Mouse (Mus musculus) G1E (cell line): Measurements from ENCODE around the gene Arhgef25. TPM values are rescaled to one million over a fixed set of nuclear protein-coding genes. Genes with fewer than 3 reads are reported as not detected.

Source experiments
- ATAC-seq: 2 replicates; pipeline ENCODE4 v1.8.0; 2016; ENCODE audit warnings: mild to moderate bottlenecking; ENCODE audit not compliant: insufficient number of reproducible peaks, poor library complexity, low FRiP score, severe bottlenecking; ENCODE audit errors: extremely low read depth
- DNase-seq: peaks from one replicate; pipeline ENCODE4 v3.0.0; 2012; ENCODE audit warnings: low spot score
- H3K27me3 ChIP-seq: 2 replicates; pipeline ENCODE4 v1.6.1; 2012; ENCODE audit warnings: mild to moderate bottlenecking, low read length, inconsistent platforms; ENCODE audit not compliant: insufficient read depth
- H3K36me3 ChIP-seq: replicated peaks from 2 replicates; pipeline ENCODE3; 2012; ENCODE audit warnings: mild to moderate bottlenecking, inconsistent platforms
- H3K4me1 ChIP-seq: 2 replicates; pipeline ENCODE4 v1.6.1; 2012; ENCODE audit warnings: low read depth, low read length, inconsistent platforms, mixed read lengths; ENCODE audit not compliant: insufficient read depth
- H3K4me3 ChIP-seq: 2 replicates; pipeline ENCODE4 v1.5.1; 2012; ENCODE audit warnings: low read depth, mild to moderate bottlenecking, inconsistent platforms, low read length, moderate library complexity, mixed read lengths
- H3K9me3 ChIP-seq: replicated peaks from 2 replicates; pipeline ENCODE4 v1.6.1; 2012; ENCODE audit warnings: inconsistent platforms
- CTCF ChIP-seq: IDR thresholded peaks from 2 replicates; pipeline ENCODE4 v1.5.1; 2012; ENCODE audit warnings: low read depth, low read length, inconsistent platforms, mixed read lengths
- GATA1 ChIP-seq: IDR thresholded peaks from 2 replicates; pipeline ENCODE4 v1.6.1; 2012; ENCODE audit warnings: borderline replicate concordance, low read length, inconsistent platforms, mixed read lengths
- GATA2 ChIP-seq: IDR thresholded peaks from 2 replicates; pipeline ENCODE4 v1.6.1; 2012; ENCODE audit warnings: low read depth, low read length, inconsistent platforms, borderline replicate concordance
- POLR2AphosphoS5 ChIP-seq: IDR thresholded peaks from 2 replicates; pipeline ENCODE4 v1.6.1; 2012; ENCODE audit warnings: low read depth, low read length, inconsistent platforms; ENCODE audit not compliant: insufficient replicate concordance
- TAL1 ChIP-seq: conservative IDR thresholded peaks from 2 replicates; pipeline ENCODE4 v1.6.1; 2012; ENCODE audit warnings: low read depth, low read length, inconsistent platforms, mixed read lengths
- polyA plus RNA-seq: library from polyadenylated mRNA; stranded (reverse); fragments of >175 nt; gene quantifications from 2 replicates; pipeline ENCODE4 v1.2.3, GENCODE M21; 2012
- total RNA-seq, 2 experiments: library from RNA; stranded (forward) in 1 of 2; stranded (reverse) in 1 of 2; fragments of 200-1000 nt in 1 of 2; fragments of >200 nt in 1 of 2; fragmentation: Nextera tagmentation in 1 of 2; gene quantifications; 2 replicates each; pipeline ENCODE4 v1.2.3; 2014 to 2017

Gene Arhgef25
- total and polyA plus RNA-seq, 3 experiments: 51.4 to 98.4 (median 70.1) TPM

DNA sequence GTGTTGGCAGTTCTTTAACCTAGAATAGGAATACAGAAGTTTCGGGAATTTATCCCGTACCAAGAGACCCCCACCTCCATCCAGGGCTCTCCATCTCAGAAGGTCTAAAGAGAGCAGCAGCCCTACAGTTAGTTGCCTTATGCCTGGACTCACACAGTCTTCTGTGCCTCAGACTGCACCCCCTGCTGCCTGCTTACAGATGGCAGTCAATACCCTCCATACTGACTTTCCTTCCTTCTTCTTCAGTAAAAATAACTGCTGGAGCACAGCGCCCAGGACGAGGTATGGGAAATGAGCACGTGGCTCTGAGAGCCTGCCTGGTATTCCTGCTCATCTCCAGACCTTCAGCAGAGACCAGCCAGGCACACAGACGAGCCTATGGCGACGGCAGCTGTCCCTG, 10.4 kb upstream of the Arhgef25 start:
- H3K27me3 ChIP-seq: no peaks in the 10 kb centered on the region
- ATAC-seq (no peak), DNase-seq (no peak)
- no peak for TF ChIP-seq CTCF
- TF ChIP-seq GATA1: no peak
- TF ChIP-seq GATA2: no peak
- no peak for TF ChIP-seq TAL1
- no peak for TF ChIP-seq POLR2AphosphoS5
- peaks cover 88% of the 10 kb centered on the region for H3K4me1 ChIP-seq
- peaks cover 87% of the 10 kb centered on the region for H3K36me3 ChIP-seq
- no peaks in the 10 kb centered on the region for H3K9me3 ChIP-seq
- H3K4me3 ChIP-seq: no peak overlapping the region; the same call in 1 of the 2 replicates

DNA sequence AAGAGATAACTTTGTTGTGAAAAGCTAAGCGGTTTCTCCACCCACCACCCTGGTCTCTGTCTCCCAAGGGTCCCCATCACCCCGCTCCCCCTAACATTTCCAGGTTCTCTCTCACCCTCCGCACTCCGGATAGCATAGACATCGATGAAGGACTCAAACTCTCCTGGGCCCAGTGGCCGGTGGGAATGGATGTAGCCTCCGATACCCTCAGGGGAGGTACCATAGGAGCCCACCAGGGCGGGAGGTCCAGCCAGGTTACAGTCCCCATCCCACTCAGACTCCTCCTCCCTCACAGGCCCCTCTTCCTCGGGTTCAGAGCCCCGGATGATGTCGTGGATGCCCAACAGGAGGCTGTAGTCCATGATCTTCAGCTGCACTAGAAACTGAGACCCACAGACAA, 9.6 kb upstream of the Arhgef25 start:
- no peaks in the 10 kb centered on the region for H3K9me3 ChIP-seq
- peaks cover 89% of the 10 kb centered on the region for H3K4me1 ChIP-seq
- H3K36me3 ChIP-seq: peaks cover 79% of the 10 kb centered on the region
- DNase-seq (no peak), ATAC-seq (no peak)
- TF ChIP-seq CTCF: no peak
- TF ChIP-seq GATA2: no peak
- no peaks in the 10 kb centered on the region for H3K27me3 ChIP-seq
- peak overlapping the region; percentile 52; the same call in 1 of the 2 replicates for H3K4me3 ChIP-seq

DNA sequence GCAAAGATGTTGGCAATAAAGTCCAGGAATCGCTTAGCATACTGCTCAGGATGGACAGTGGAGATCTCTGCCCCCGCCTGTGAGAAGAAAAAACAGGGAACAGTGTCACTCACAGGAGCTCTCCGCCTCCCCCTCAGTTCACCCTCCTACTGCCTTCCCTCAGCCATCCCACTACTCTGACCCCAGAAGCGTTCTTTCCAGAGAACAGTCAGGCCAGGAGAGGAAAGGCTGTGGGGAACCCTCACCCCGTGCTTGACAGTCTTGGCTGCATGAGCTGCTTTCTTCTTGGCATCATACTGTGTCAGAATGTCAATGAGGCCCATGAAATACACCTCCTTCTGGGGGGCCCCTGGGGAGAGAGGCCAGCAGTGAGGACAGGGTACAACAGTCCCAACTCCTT, 9.2 kb upstream of the Arhgef25 start:
- peaks cover 75% of the 10 kb centered on the region for H3K36me3 ChIP-seq

DNA sequence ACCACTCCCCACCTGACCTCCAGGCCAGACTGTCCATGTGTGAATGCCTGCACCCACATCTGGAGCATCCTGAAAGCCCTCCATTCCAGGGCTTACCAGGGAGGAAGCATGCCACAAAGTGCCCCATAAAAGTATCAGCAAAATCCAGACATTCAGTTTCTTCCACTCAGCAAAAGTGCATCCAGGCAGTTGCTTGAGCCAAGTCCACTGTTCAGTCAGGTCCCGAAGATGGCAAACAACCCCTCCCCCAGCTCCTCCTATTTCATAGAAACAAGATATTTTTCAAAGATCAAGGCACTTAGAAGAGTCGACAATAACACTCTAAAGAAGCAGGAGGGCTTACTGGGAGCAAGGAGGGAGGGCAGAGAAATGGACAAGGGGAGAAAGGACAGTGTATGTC, 8.6 kb upstream of the Arhgef25 start:
- peaks cover 86% of the 10 kb centered on the region for H3K4me1 ChIP-seq
- H3K36me3 ChIP-seq: peaks cover 72% of the 10 kb centered on the region
- no peak for TF ChIP-seq GATA2
- TF ChIP-seq GATA1: no peak
- TF ChIP-seq TAL1: no peak
- no peak for TF ChIP-seq CTCF
- TF ChIP-seq POLR2AphosphoS5: no peak

More for the DNA sequence above, 9.2 kb upstream of the Arhgef25 start:
- DNase-seq (no peak), ATAC-seq (no peak)
- Histone ChIP-seq H3K4me3 (peak overlapping the region; percentile 52; the same call in 1 of the 2 replicates), H3K27me3 (no peaks in the 10 kb centered on the region), H3K4me1 (peaks cover 89% of the 10 kb centered on the region), H3K9me3 (no peaks in the 10 kb centered on the region)
- TF ChIP-seq GATA2 (no peak), CTCF (no peak), GATA1 (no peak), TAL1 (no peak), POLR2AphosphoS5 (no peak)

DNA sequence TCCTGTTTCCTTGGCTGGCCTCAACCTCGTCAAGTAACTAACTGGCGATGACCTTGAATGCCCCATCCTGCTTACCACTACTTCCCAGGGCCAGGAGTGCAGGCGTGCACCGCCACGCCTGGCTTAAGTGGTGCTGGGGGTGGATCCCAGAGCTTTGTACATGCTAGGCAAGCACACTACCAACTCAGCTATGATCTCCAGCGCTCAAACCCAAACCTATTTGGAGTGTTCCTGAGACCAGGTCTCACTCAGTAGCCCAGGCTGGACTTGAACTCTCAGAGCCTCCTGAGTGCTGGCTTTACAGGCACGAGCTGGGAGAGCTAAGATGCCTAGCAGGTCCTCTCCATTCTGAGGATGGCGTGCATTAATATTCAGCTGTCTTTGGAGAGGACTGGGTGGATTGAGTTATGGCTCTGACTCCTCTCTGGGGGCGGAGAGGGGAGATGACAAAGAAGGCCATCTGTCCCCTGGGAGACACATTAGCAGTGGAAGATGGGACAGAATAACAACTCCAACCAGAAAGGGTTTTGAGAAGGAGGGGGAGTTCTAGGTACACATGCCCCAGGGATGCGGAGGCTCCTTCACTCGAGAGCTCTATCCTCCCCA, 7.7 kb upstream of the Arhgef25 start:
- Histone ChIP-seq H3K27me3 (no peaks in the 10 kb centered on the region), H3K4me3 (peak overlapping the region; percentile 20; the same call in 1 of the 2 replicates), H3K4me1 (peaks cover 86% of the 10 kb centered on the region), H3K36me3 (peaks cover 72% of the 10 kb centered on the region), H3K9me3 (no peaks in the 10 kb centered on the region)
- ATAC-seq (no peak), DNase-seq (no peak)
- no peak for TF ChIP-seq TAL1
- TF ChIP-seq POLR2AphosphoS5: no peak
- no peak for TF ChIP-seq GATA1
- no peak for TF ChIP-seq CTCF
- no peak for TF ChIP-seq GATA2

More for the DNA sequence above, 8.6 kb upstream of the Arhgef25 start:
- no peak for DNase-seq
- Histone ChIP-seq H3K4me3 (peak overlapping the region; percentile 20; the same call in 1 of the 2 replicates), H3K27me3 (no peaks in the 10 kb centered on the region), H3K9me3 (no peaks in the 10 kb centered on the region)
- no peak for ATAC-seq

DNA sequence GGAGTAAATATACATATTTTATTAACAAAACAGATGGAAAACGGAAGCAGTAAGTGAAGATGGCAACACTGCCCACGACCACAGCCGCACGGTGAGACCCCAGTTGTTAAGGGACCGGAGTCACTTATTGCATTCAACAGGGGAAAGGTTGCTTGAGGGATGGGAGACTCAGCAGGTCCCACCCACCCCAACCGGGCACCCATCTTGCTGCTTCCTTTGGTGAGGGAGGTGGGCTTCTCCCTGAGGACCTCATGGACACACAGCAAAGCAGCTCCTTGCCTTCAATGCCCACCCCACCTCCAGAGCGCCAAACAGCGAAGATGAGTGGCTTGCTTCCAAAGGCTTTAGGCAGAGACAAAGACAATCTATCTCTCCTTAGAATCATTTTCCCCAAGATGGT, 7.2 kb upstream of the Arhgef25 start:
- H3K36me3 ChIP-seq: peaks cover 71% of the 10 kb centered on the region
- no peaks in the 10 kb centered on the region for H3K9me3 ChIP-seq
- DNase-seq (no peak), ATAC-seq (no peak)
- H3K4me3 ChIP-seq: peak overlapping the region; percentile 16; the same call in 1 of the 2 replicates
- H3K27me3 ChIP-seq: no peaks in the 10 kb centered on the region
- H3K4me1 ChIP-seq: peaks cover 88% of the 10 kb centered on the region
- TF ChIP-seq GATA2 (no peak), GATA1 (no peak), TAL1 (no peak), CTCF (no peak), POLR2AphosphoS5 (no peak)

DNA sequence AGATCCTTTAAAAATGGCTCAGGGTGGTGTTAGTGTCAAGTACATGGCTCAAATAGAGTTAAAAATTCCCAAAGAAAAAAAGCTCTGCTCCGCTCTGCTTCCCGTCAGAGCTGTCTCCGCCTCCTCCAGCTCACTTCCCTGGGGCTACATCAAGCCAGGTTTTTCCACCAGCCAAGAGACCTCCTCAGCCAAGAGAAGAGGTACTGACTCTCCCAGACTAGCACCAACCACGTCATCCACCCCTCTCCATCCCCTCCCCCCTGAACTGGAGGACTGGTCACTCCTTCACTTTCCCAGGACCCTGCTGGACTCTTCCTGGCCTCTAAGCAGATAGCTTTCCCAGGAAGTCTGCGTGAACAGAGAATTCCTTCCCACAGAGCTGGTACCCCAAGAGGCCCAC, 6.5 kb upstream of the Arhgef25 start:
- TF ChIP-seq GATA2 (no peak), GATA1 (no peak), TAL1 (no peak), POLR2AphosphoS5 (no peak), CTCF (no peak)
- Histone ChIP-seq H3K4me3 (peak overlapping the region; percentile 88; the same call in 1 of the 2 replicates), H3K4me1 (peaks cover 90% of the 10 kb centered on the region), H3K9me3 (no peaks in the 10 kb centered on the region), H3K27me3 (no peaks in the 10 kb centered on the region), H3K36me3 (peaks cover 70% of the 10 kb centered on the region)
- no peak for ATAC-seq
- DNase-seq: no peak
